Mouse (Mus musculus): ENCODE measurements at regions not wholly inside any gene's neighbourhood (a gene's known extent, or its start where the extent isn't known, plus 50 kb on each side); places are given as distances from the start of the nearest gene placed in this dataset.

DNA sequence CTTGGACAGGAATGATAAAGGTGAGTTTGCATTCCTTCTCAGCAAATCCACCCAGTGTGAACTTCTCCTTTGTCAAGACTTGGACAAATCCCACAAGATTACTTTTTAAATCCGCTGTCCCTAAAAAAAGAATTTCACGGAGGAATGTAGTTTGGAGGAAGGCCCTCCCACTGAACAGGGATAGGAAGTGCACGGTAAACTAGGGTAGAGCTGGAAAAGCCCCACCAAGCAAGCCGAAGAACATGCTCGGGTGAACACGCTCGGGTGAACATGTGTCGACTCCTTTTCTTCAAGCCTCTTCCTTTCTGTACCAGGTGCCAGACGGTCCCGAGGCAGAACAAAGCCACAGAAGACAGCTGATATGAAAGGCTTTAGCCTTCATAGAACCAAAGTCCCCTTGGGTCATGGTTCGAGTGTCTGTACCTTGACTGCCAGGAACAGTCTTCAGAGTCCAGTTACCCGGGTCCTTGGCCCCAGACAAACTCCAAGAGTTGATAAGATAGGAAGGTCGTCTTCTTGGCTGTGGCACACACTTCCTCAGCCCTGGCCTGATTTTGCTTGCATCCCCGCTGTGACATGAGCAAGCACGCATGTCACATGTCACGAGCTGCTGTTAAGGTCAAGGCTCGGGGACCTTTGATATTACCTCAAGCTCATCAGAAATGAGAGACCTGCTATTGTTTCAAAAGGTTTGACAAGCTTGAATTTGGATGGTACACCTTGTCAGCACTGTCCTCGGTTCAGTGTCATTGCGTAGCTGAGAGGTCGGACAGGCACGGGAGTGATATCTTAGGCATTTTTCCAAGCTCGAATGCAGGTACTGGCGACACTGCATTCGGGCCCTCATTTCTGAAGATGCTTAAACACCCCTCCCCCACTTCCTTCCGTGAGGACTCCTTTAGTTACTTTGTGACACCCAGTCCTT is 51.5 kb upstream of the Ryk start:
- Histone ChIP-seq H3K36me3 (ENCODE audit: control insufficient read depth, insufficient read depth, low read length) (no peaks in the 10 kb centered on the region), H3K27me3 (ENCODE audit: control insufficient read depth, insufficient read depth, low read length) (no peaks in the 10 kb centered on the region), H3K9me3 (ENCODE audit: control insufficient read depth, low read length) (no peaks in the 10 kb centered on the region), H3K4me3 (ENCODE audit: low read depth, low read length) (no peak overlapping the region), H3K27ac (replicated peaks) (0 out of 2 replicates have a peak overlapping the region, but pooled peaks have one; percentile 46), H3K4me2 (replicated peaks; ENCODE audit: low read depth) (no peak overlapping the region), H3K4me1 (replicated peaks; ENCODE audit: control insufficient read depth, insufficient read depth) (0 out of 2 replicates have a peak, but pooled peaks cover 7% of the 10 kb centered on the region), H3K9ac (ENCODE audit: low read length) (no peak overlapping the region)
- no peak for ATAC-seq (ENCODE audit: low FRiP score, low TSS enrichment)
- DNase-seq (ENCODE audit: low spot score) = no peak
- WGBS = 50% methylated on average over 25 of the region's 25 CpGs
- no peak for TF ChIP-seq EP300 (optimal IDR thresholded peaks at IDR 0.05)
- TF ChIP-seq CTCF (IDR thresholded peaks at IDR 0.05; ENCODE audit: low read depth) = no peak

DNA sequence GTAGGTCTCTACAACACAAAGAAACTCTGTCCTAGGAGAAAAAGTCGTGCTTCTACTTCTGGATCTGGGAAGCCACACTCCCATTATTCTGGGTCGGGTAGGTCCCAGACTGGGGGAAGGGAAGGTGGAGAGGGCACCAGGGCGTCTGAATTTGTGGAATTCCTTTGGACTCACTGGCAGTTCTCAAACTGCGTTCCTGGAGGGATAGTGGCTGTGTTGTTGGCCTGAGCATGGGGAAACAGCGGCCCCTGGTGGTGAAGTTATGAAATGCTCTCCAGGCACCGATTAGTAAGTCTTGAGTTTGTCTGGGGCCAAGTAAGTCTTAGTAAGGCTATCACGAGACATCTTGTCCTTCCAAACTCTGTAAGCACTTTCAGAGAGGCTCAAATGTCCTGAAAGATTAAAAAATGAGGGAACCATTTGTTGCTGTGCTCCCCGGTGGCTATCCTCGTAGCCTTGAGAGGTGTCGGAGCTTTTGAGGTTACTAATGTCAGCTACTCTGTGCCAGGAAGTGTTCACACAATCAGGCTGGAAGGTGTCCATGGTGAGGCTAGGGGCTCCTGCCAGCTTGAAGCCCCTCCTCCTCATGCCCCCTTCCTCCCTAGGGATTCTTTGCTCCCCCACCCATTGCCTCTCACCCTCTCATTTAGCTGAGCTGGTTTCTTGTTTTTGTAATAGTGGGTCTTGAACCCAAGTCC is 50.2 kb upstream of the Ryk start:
- H3K4me1 ChIP-seq (replicated peaks; ENCODE audit: control insufficient read depth, insufficient read depth) = 0 out of 2 replicates have a peak, but pooled peaks cover 1% of the 10 kb centered on the region
- H3K36me3 ChIP-seq (ENCODE audit: control insufficient read depth, insufficient read depth, low read length) = no peaks in the 10 kb centered on the region
- no peaks in the 10 kb centered on the region for H3K27me3 ChIP-seq (ENCODE audit: control insufficient read depth, insufficient read depth, low read length)
- TF ChIP-seq CTCF (IDR thresholded peaks at IDR 0.05; ENCODE audit: low read depth) (peak; percentile 99), EP300 (optimal IDR thresholded peaks at IDR 0.05) (no peak)
- WGBS = 10% methylated on average over 10 of the region's 10 CpGs
- H3K27ac ChIP-seq (replicated peaks) = no peak overlapping the region
- H3K9me3 ChIP-seq (ENCODE audit: control insufficient read depth, low read length) = no peaks in the 10 kb centered on the region
- H3K4me3 ChIP-seq (ENCODE audit: low read depth, low read length) = no peak overlapping the region
- ATAC-seq (ENCODE audit: low FRiP score, low TSS enrichment) (peak; percentile 38), DNase-seq (ENCODE audit: low spot score) (peak; percentile 91)
- no peak overlapping the region for H3K9ac ChIP-seq (ENCODE audit: low read length)
- no peak overlapping the region for H3K4me2 ChIP-seq (replicated peaks; ENCODE audit: low read depth)

Measured in stomach, postnatal 0 days (tissue).